Mouse (Mus musculus) right cerebral cortex, postnatal 36 days (tissue): ENCODE measurements at regions not wholly inside any gene's neighbourhood (a gene's known extent, or its start where the extent isn't known, plus 50 kb on each side); places are given as distances from the start of the nearest gene placed in this dataset.
A peak's percentile ranks its signal among the peaks of the same experiment; 100 is the strongest.

Source experiments
- DNase-seq, 2 experiments: peaks; one replicate each; pipeline ENCODE4 v3.0.0; 2022; ENCODE audit warnings: low spot score in 2 of 2, mixed read lengths in 1 of 2

DNA sequence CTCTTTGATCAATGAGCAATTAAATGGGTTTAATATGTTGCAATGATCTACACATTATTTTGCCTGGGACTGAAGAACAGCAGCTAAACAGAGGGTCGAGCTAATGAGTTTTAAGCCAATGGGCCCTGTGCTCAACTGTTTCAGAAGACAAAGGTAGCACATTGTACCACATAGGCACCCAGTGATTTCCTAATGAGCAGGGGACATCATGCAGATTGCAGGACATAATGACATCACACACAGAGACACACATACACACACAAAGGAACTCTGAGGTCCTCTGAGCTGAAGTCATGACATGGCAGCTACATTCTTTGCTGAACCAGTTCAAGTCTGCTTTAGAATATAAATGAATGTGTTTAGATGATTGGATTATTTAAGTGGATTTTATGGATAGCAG, 71.9 kb downstream of the Zfp330 start:
- no peak for DNase-seq

GRCm38 (mm10) chr8:82700471-82700870, 73.5 kb downstream of the Zfp330 start:
- no peak for DNase-seq

DNA sequence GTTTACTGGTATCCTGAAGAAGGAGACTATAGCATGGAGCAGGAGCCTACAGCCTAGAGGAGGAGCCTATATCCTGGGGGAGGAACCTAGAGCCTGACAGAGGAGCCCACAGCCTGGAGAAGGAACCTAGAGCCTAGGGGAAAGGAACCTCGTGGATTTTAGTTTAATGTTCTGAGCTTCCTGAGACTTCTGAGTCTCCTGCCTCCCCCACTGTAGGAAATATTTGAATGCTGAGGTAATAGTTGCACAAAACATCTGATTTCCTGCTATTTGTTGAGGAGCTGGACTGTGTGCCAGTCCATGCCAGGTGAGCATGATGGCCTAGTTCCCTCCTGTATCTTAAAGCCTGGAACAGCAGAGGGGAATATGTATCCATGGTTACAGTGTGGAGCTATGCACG, 74.7 kb downstream of the Zfp330 start:
- DNase-seq = no peak

DNA sequence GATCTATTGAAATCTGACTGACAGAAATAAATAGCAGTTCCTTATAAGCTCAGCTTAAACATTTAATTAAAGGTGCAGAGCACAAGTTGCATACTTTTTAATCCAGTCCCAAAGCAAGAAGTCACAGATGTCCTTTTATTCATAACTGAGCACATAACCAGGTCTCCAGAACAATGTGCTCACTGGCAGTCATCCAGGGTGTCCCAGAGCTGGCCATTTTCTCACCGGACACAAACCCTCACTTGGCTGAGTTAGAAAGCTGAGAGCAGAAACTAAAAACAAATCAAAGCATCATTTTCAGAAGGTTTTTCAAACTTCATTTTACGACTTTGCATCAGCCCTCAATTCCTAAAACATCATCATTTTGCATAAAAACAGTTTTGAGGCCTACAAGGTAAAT, 75.9 kb downstream of the Zfp330 start:
- DNase-seq = no peak

DNA sequence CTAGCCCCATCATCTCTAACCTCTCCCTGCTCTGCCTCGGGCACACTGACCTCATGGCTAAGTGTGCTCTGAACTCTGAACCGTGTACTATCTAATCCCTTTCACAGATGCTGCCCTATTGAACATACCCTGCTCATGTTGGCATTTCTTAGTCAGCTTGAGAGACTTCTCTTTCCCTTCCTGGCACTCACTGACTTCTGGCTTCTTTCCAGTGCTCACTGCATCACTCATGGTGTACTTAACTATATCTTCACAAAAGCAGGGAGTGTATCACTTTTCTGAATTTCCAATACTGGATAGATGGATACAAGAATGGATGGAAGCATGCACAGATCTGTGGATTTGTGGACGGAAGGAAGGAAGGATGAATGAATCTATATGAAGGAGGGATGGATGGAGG, 80.9 kb downstream of the Zfp330 start:
- no peak for DNase-seq

GRCm38 (mm10) chr8:82689322-82689721, 84.6 kb downstream of the Zfp330 start:
- peak; percentile 9 to 39 for DNase-seq

GRCm38 (mm10) chr8:82685966-82686365, 88.0 kb downstream of the Zfp330 start:
- DNase-seq = no peak

DNA sequence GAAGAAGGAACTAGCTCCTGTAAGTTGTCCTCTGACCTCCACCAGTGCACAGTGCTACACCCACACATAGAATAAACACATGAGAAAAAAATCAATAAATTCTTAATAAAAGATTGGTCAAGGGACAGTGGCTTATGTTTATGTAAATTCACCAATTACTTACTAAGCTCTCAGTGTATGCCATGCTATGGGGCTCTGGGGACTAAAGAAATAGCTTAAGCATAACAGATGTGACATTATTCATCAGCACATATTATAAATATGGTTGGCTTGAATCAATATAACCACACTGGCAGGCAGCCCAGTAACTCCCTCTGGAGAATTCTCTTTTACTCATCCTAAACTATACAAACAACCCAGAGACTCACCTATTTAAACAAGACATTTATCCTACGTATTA, 95.2 kb downstream of the Zfp330 start:
- DNase-seq = no peak

- peak; percentile 2 for DNase-seq
Measured at GRCm38 (mm10) chr8:82677781-82678180, 96.2 kb downstream of the Zfp330 start.

GRCm38 (mm10) chr8:82669241-82669640, 104.7 kb downstream of the Zfp330 start:
- DNase-seq = no peak

DNA sequence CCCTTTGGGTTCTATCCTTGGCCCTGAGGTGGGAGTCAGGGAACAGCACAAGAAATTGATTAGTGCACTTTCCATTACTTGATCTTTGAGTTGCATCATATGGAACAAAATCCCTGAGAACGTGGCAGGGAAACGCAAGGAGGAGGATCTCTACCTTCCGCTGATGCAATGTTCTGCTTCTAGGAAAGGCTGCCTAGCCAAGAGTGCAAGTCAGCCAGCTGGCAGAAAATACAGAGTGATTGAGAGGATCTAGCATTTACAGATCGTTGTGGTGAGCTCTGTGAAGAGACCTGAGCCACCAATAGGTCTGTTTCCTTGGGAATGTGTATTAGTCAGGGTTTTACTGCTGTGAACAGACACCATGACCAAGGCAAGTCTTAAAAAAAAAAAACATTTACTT, 108.8 kb downstream of the Zfp330 start:
- no peak for DNase-seq

- no peak for DNase-seq
Measured at GRCm38 (mm10) chr8:82640502-82640901, 133.5 kb downstream of the Zfp330 start.

- no peak for DNase-seq
Measured at GRCm38 (mm10) chr8:82630486-82630885, 143.5 kb downstream of the Zfp330 start.

- DNase-seq = no peak
Measured at GRCm38 (mm10) chr8:82623791-82624431, 150.0 kb downstream of the Zfp330 start.

DNA sequence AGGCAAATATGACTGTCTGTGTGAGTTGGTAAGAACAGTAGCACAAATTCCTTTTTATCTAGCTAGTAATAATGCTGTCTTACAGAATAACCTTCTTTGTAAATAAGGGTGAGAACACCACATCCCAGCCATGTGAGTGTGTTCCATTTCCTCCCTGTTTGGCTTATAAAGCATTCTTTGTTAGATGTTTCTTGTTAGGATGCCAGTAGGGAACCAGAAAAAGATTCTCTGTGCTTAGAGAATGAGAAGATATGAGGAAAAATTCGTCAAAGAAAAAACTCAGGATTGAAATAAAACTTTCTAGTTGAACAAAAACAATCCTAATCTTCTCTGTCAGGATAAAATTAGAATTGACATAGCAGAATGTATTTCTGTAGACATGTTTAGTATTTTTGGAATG, 155.3 kb downstream of the Zfp330 start:
- no peak for DNase-seq

DNA sequence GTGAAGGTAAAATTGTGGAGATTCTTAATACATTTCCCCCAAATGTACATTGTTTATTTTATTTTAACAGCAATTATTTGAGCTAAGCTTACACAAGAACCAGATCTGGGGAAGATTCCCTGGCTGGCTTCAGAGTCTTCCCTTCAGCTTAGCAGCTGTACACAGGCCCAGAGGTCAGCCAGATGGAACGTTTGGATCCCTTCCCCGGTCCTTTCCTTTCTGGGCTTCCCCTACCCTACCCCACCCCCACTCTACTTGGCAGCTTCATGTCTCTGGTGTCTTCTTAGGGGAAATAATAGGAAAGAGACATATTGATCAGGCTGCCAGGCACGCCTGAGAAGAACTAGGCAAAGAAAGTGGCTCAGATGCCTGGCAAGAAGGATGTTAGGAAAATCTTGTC, 172.4 kb downstream of the Zfp330 start:
- no peak for DNase-seq

DNA sequence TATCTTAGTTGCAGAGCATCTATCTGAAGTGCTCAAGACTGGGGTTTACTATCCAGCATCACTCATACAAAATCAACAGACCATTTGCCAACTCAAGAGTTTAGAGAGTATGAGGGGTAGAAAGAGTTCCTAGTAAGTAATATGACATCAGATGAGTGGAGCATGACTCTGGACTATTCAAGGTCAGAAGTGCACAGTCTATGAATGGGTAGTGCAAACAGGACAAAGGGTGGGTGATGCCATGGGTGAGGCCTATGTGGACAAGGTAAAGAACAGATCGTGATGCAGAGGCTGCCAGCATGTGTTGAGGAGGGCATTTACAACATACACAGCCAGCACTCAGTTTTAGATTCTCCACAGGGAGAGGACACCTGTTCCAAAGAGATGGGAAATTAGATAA, 170.4 kb upstream of the Il15 start:
- DNase-seq = no peak

DNA sequence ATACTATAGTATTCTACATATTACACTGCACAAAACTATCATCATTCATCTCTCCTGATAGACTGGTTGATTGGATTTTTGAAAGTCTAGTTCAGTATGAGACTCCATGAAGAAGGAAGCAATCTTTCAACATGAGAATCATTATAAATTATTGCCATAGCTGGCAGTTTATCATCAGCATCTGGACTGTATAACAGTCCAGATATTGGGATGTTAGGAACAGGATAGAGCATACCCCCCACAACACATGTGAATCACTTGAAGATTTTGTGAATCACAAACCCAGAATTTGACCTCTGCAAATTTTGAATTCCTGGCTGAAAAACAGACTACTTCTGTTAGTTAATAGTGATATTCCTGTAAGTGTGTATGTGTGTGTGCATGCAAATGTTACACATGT, 135.1 kb upstream of the Il15 start:
- no peak for DNase-seq

- DNase-seq = no peak
Measured at GRCm38 (mm10) chr8:82529153-82529552, 126.1 kb upstream of the Il15 start.

GRCm38 (mm10) chr8:82523866-82524265, 120.8 kb upstream of the Il15 start:
- no peak for DNase-seq

- no peak for DNase-seq
Measured at GRCm38 (mm10) chr8:82498496-82498895, 95.5 kb upstream of the Il15 start.

DNA sequence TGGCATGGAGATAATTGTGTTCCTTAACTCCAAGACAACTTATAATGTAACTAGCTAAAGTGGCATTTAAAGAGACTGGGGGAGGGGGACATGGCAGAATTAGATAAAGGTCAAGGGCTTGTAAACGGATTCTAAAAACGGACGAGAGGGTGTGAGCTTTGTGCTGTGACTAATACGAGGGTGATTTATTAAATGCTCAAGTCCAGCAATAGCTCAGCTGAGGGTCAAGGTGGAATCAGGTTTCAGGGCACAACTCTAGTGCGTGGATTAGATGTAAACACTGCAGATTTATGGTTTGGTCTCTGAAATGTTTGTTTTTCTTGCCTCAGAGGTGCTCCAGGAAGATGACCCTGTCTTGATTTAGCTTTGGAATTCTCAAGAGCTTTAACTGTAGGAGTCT, 74.8 kb upstream of the Il15 start:
- DNase-seq = no peak

DNA sequence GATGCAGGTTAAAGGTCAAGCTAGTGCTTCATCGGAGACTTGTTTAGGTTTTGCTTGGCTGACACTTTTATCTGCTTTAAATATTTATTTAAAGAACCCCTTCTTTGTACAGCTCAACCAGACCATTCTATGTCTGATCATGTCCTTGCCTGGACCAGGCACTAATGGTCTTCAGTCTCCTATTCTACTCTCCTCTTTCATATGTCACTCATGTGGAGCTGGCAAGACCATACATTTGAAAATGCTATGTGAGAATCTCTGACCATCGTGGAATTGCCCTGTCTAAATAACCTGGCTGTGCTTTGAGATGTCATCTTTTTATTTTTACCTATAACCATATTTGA, 74.4 kb upstream of the Il15 start:
- no peak for DNase-seq

DNA sequence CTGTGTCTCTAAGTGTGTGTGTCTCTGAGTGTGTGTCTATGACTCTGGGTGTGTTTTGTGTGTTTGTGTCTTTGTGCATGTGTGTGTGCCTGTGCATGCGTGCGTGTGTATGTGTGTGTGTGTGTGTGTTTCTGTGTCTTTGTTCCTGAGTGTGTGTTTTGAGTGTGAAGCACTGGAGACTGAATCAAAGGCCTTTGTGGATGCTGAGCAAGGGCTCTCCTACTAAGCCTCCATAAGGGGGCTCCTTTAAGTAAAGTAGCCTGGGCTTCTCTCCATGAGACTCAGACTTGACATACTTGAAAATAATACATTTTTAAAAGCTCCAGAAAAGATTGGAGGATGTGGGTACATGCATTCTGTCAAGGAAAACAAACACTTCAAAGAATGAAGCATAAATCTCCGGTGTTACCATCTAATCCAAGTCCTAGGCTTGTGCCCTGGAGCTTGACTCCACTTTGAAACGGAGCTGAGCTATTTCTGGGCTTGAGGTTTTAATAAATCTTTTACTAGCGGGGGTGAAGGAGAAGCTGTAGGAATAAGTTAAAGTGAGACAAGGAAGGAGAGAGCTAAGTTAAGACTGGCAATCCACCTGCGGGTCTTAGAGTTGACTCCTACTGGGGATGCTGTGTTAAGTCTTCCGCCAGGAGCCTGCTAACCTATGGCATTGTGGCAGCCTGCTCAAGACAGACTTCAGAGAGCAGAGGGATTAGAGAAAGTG, 73.8 kb upstream of the Il15 start:
- DNase-seq = no peak
